Mouse (Mus musculus): ENCODE data around the gene Gm20843. TPM values are rescaled to one million over a fixed set of nuclear protein-coding genes. Genes with fewer than 3 reads are reported as not detected.

Gm20843 gene
- not detected in 4 replicates for total RNA-seq (2023; ENCODE audit: inconsistent age)

GRCm38 (mm10) chrY:72247018-72247417, at the start of gene Gm20843:
Gene Gm20843 (minus strand): TSS chrY:72247118.

Measured in B cell, adult (primary cell).